Mouse (Mus musculus) liver, adult 2 months (tissue): Measurements from ENCODE around the gene Slc31a2.

Experiments
- CTCF ChIP-seq: fragments of 200-500 bp; IDR thresholded peaks from 2 replicates; pipeline ENCODE4 v1.5.1; 2011; ENCODE audit warnings: low read depth, low read length, control low read depth
- POLR2A ChIP-seq: fragments of 200-500 bp; IDR thresholded peaks from 2 replicates; pipeline ENCODE4 v1.6.1; 2011; ENCODE audit warnings: low read length, control low read depth; ENCODE audit not compliant: insufficient read depth; ENCODE audit errors: extremely low read depth

GRCm38 (mm10) chr4:62308406-62308805, 46.0 kb downstream of the Slc31a2 start:
- TF ChIP-seq POLR2A (no peak), CTCF (no peak)
